Mouse (Mus musculus): ENCODE results near the gene Vps13a.

- TF ChIP-seq CTCF (IDR thresholded peaks at IDR 0.05; ENCODE audit: extremely low read depth, insufficient read depth, insufficient read length, insufficient replicate concordance) = no peak
- no peak for TF ChIP-seq POLR2A (IDR thresholded peaks at IDR 0.05; ENCODE audit: low read depth, low read length)
Measured at GRCm38 (mm10) chr19:16767407-16767806, 13.3 kb downstream of the Vps13a start.

Measured in spleen, adult 2 months (tissue).